Mouse (Mus musculus) forebrain, embryonic 12.5 days (tissue): ENCODE measurements around the gene Ramp3. TPM values are rescaled to one million over a fixed set of nuclear protein-coding genes. Genes with fewer than 3 reads are reported as not detected.
"Not testable (repeated sequence)": the region's sequence is repeated elsewhere in the genome, so short reads cannot be mapped to it uniquely, and the experiment has no call there.

Experiments
- ATAC-seq: fragments of 200-750 bp; cut with Nextera tagmentation; 2 replicates; pipeline ENCODE4 v1.8.0; 2017; ENCODE audit warnings: moderate TSS enrichment; ENCODE audit not compliant: low FRiP score
- H3K27ac ChIP-seq: fragments of 300-500 bp; sonication (generic); 2 replicates; pipeline ENCODE4 v1.5.1; 2016; ENCODE audit warnings: mild to moderate bottlenecking
- H3K27me3 ChIP-seq: fragments of 300-500 bp; sonication (generic); 2 replicates; pipeline ENCODE4 v1.6.1; 2016; ENCODE audit warnings: mild to moderate bottlenecking
- H3K36me3 ChIP-seq: fragments of 300-500 bp; sonication (generic); replicated peaks from 2 replicates; pipeline ENCODE4 v1.6.1; 2016; ENCODE audit warnings: mild to moderate bottlenecking
- H3K4me1 ChIP-seq: fragments of 300-500 bp; sonication (generic); 2 replicates; pipeline ENCODE4 v1.6.1; 2016
- H3K4me2 ChIP-seq: fragments of 300-500 bp; sonication (generic); 2 replicates; pipeline ENCODE4 v1.6.1; 2016; ENCODE audit warnings: mild to moderate bottlenecking, moderate library complexity
- H3K4me3 ChIP-seq: fragments of 300-500 bp; sonication (generic); replicated peaks from 2 replicates; pipeline ENCODE4 v1.5.1; 2016; ENCODE audit warnings: mild to moderate bottlenecking
- H3K9ac ChIP-seq: fragments of 300-500 bp; sonication (generic); 2 replicates; pipeline ENCODE4 v1.6.1; 2016; ENCODE audit warnings: mild to moderate bottlenecking
- H3K9me3 ChIP-seq: fragments of 300-500 bp; sonication (generic); 2 replicates; pipeline ENCODE4 v1.6.1; 2016
- WGBS: fragments of 180-500 bp; shearing (Covaris S2); methylation state at CpG from one replicate; pipeline ENCODE4 v1.1.7; 2016; 5-methylcytosine and 5-hydroxymethylcytosine counted together
- polyA plus RNA-seq: library from polyadenylated mRNA; unstranded; fragments of >200 nt; fragmentation: Nextera tagmentation; extraction: Ambion mirVana; gene quantifications from 2 replicates; pipeline ENCODE4 v1.2.1, GENCODE M21; 2016

Ramp3 gene
- polyA plus RNA-seq, 1 experiment from 2014 or later, result 2.5 TPM

DNA sequence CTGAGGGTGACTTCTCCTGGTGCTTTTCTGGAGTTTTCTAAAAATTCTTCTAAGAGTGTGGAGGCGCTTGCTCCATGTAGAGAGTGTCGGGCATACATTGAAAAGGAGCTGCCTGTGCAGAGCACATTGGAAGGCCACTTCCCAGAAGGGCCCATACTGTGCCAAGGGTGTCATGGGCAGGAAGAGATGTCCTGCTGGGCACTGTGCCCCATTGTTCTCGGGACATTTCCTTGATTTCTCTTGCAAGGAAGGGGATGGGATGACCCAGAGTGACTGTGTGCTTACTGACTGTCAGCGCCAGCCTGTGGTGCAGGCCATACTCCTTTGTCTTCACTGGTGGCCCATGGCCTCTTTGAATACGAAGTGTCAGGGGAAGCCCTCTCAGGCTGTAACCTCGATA, 19.2 kb upstream of the Ramp3 start:
- no peak overlapping the region for H3K27ac ChIP-seq
- no peaks in the 10 kb centered on the region for H3K9me3 ChIP-seq
- no peak overlapping the region for H3K4me2 ChIP-seq
- no peak overlapping the region for H3K4me3 ChIP-seq
- ATAC-seq, result no peak
- WGBS, result 77% methylated on average over 6 of the region's 6 CpGs
- H3K9ac ChIP-seq, result no peak overlapping the region
- no peaks in the 10 kb centered on the region for H3K36me3 ChIP-seq
- no peaks in the 10 kb centered on the region for H3K4me1 ChIP-seq
- no peaks in the 10 kb centered on the region for H3K27me3 ChIP-seq

DNA sequence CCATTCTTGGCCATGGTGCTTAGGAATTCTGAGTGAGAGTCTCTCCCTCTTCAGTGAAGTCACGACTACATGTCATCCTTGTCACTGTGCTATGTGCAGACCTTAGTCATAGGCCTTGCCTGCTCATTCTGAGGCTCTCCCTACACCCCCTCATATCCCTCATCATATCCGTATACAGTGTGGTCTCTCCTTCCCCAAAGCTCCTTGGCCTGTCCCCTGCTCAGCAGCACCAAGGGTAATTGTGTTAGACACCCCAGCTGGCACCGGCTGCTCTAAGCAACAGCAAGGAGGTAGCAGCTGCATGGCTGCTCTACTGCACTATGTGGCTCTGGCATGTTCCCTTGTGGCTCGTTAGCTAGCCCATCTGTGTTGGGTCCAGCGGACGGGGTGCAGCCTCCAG, 13.8 kb upstream of the Ramp3 start:
- Histone ChIP-seq H3K4me1 (no peaks in the 10 kb centered on the region), H3K4me3 (no peak overlapping the region), H3K9me3 (no peaks in the 10 kb centered on the region), H3K27me3 (no peaks in the 10 kb centered on the region), H3K27ac (no peak overlapping the region), H3K9ac (no peak overlapping the region), H3K4me2 (no peak overlapping the region), H3K36me3 (no peaks in the 10 kb centered on the region)
- no peak for ATAC-seq
- 71% methylated on average over 6 of the region's 6 CpGs for WGBS

GRCm38 (mm10) chr11:6647831-6648724, 10.2 kb upstream of the Ramp3 start:
- no peak overlapping the region for H3K27ac ChIP-seq
- no peak overlapping the region for H3K9ac ChIP-seq
- H3K9me3 ChIP-seq, result no peaks in the 10 kb centered on the region
- H3K4me1 ChIP-seq, result no peaks in the 10 kb centered on the region
- WGBS, result 61% methylated on average over 9 of the region's 9 CpGs
- H3K4me2 ChIP-seq, result no peak overlapping the region
- no peaks in the 10 kb centered on the region for H3K36me3 ChIP-seq
- ATAC-seq, result no peak
- H3K27me3 ChIP-seq, result no peaks in the 10 kb centered on the region
- H3K4me3 ChIP-seq, result no peak overlapping the region

- Histone ChIP-seq H3K27ac (no peak overlapping the region), H3K27me3 (peaks cover under 1% of the 10 kb centered on the region; the same call in 1 of the 2 replicates), H3K36me3 (no peaks in the 10 kb centered on the region), H3K4me1 (no peaks in the 10 kb centered on the region), H3K4me2 (no peak overlapping the region), H3K4me3 (no peak overlapping the region), H3K9ac (no peak overlapping the region), H3K9me3 (no peaks in the 10 kb centered on the region)
- ATAC-seq, result no peak
- WGBS, result 65% methylated on average over 7 of the region's 7 CpGs
These were observed 7.8 kb upstream of the Ramp3 start for GRCm38 (mm10) chr11:6650519-6650918.

DNA sequence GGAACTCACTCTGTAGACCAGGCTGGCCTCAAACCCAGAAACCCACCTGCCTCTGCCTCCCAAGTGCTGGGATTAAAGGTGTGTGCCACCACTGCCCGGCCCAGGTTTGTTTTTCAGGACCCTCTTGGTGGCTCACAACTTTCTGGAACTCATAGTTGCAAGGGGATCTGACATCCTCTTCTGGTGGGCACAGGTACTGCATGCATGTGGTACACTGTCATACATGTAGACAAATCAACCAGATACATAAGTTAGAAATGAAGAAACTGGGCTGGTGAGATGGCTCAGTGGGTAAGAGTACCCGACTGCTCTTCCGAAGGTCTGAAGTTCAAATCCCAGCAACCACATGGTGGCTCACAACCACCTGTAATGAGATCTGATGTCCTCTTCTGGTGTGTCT, 5.3 kb upstream of the Ramp3 start:
- H3K27ac ChIP-seq, H3K27me3 ChIP-seq, H3K4me1 ChIP-seq, H3K4me2 ChIP-seq, H3K36me3 ChIP-seq, H3K4me3 ChIP-seq, H3K9ac ChIP-seq, H3K9me3 ChIP-seq, ATAC-seq: not testable (repeated sequence)
- 82% methylated on average over 3 of the region's 3 CpGs for WGBS

GRCm38 (mm10) chr11:6654903-6655302, 3.4 kb upstream of the Ramp3 start:
- Histone ChIP-seq H3K36me3 (no peaks in the 10 kb centered on the region), H3K9me3 (no peaks in the 10 kb centered on the region), H3K4me1 (peaks cover 9% of the 10 kb centered on the region), H3K9ac (no peak overlapping the region), H3K4me2 (no peak overlapping the region), H3K27ac (no peak overlapping the region), H3K4me3 (no peak overlapping the region), H3K27me3 (peaks cover 15% of the 10 kb centered on the region)
- ATAC-seq, result peak; percentile 74
- WGBS, result 0% methylated on average over 2 of the region's 2 CpGs

GRCm38 (mm10) chr11:6661206-6661605, 2.9 kb downstream of the Ramp3 start:
- H3K9ac ChIP-seq, result no peak overlapping the region
- no peak overlapping the region for H3K4me3 ChIP-seq
- WGBS, result 72% methylated on average over 14 of the region's 14 CpGs
- no peak overlapping the region for H3K4me2 ChIP-seq
- H3K4me1 ChIP-seq, result peaks cover 9% of the 10 kb centered on the region
- H3K27me3 ChIP-seq, result peaks cover 16% of the 10 kb centered on the region
- H3K9me3 ChIP-seq, result no peaks in the 10 kb centered on the region
- no peaks in the 10 kb centered on the region for H3K36me3 ChIP-seq
- no peak for ATAC-seq
- no peak overlapping the region for H3K27ac ChIP-seq

DNA sequence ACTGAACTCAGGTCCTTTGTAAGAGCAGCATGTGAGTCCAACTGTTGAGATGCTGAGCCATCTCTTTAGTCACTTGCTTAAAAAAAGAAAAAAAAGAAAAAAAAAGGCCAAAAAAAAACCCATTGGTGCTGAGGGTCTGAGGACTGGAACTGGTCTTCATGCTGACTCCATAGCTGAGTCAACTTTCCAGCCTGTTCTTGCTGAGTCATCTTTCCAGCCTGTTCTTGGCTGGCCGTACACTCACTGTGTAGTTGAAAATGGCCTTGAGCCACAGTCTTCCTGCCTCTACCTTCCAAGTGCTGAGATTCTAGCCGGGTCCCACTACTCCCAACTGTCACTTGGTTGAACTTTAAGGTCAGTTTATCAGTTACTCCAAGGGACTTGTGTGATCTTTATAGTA, 8.3 kb downstream of the Ramp3 start:
- Histone ChIP-seq H3K9ac (no peak overlapping the region), H3K27me3 (no peaks in the 10 kb centered on the region), H3K4me1 (no peaks in the 10 kb centered on the region), H3K36me3 (no peaks in the 10 kb centered on the region), H3K27ac (no peak overlapping the region), H3K4me3 (no peak overlapping the region), H3K9me3 (no peaks in the 10 kb centered on the region), H3K4me2 (no peak overlapping the region)
- 91% methylated on average over 2 of the region's 2 CpGs for WGBS
- ATAC-seq, result no peak

DNA sequence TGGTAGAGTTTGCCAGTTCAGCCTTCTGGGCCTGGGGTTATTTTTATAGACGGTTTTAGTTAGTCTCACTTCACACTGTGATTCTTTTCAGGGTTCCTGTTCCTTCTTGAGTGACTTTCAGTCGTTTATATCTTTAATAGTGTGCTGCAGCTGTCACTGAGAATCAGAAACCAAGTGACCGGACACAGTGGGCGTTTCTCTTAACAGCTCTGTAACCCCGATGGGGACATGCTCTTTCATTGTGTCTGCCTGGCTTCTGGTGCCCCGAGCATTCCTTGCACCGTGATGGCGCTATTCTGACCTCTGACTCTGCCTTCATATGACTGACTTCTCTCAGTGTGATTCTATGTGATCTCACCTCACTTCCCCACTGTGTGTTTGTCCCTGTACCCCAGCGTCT, 10.7 kb downstream of the Ramp3 start:
- 0 out of 2 replicates have a peak, but pooled peaks cover 3% of the 10 kb centered on the region for H3K27me3 ChIP-seq

DNA sequence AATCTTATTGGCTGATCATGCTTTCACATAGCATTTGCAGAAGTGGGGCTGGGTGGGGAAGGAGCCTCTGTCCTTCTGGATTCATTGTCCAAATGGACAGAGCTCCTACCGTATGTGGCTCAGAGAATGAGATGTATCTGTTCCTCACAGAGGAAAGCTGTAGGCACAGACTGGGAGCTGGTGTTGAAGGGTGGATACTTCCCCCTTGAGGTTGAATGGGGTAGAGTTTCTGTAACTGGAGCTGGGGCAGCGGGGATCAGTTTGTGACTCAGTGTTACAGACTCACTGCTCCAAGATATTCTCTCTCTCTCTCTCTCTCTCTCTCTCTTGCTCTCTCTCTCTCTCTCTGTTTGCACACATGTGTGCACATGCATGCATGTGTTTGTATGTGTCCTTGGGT, 11.7 kb downstream of the Ramp3 start:
- no peak overlapping the region for H3K4me2 ChIP-seq
- no peaks in the 10 kb centered on the region for H3K4me1 ChIP-seq
- no peaks in the 10 kb centered on the region for H3K9me3 ChIP-seq
- no peaks in the 10 kb centered on the region for H3K36me3 ChIP-seq
- 53% methylated on average over 2 of the region's 2 CpGs for WGBS
- no peak overlapping the region for H3K4me3 ChIP-seq
- ATAC-seq, result no peak
- 0 out of 2 replicates have a peak, but pooled peaks cover 3% of the 10 kb centered on the region for H3K27me3 ChIP-seq
- no peak overlapping the region for H3K27ac ChIP-seq
- no peak overlapping the region for H3K9ac ChIP-seq

More for the DNA sequence above, 10.7 kb downstream of the Ramp3 start:
- H3K9me3 ChIP-seq, result no peaks in the 10 kb centered on the region
- ATAC-seq, result no peak
- H3K4me3 ChIP-seq, result no peak overlapping the region
- H3K27ac ChIP-seq, result no peak overlapping the region
- no peak overlapping the region for H3K4me2 ChIP-seq
- 28% methylated on average over 9 of the region's 9 CpGs for WGBS
- H3K36me3 ChIP-seq, result no peaks in the 10 kb centered on the region
- no peak overlapping the region for H3K9ac ChIP-seq
- no peaks in the 10 kb centered on the region for H3K4me1 ChIP-seq

DNA sequence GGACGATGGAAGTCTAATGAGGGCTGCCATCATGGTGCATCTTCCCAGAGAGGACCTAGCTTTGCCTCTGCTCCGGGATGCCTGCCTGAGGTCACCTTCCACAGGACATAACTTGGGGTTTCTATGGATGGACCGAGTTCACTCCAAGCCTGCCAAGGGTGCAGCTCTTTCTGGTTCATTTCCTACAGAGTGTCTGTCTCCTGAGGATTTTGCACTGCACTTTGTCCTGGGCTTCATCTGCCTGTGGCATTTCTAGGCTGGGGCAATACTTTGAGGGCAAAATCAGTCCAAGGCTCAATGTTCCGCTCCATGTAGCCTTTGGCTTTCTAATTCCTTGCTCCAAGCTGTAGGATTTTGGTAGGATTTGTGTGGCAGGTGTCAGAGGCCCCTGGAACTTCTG, 12.5 kb downstream of the Ramp3 start:
- no peaks in the 10 kb centered on the region for H3K9me3 ChIP-seq

DNA sequence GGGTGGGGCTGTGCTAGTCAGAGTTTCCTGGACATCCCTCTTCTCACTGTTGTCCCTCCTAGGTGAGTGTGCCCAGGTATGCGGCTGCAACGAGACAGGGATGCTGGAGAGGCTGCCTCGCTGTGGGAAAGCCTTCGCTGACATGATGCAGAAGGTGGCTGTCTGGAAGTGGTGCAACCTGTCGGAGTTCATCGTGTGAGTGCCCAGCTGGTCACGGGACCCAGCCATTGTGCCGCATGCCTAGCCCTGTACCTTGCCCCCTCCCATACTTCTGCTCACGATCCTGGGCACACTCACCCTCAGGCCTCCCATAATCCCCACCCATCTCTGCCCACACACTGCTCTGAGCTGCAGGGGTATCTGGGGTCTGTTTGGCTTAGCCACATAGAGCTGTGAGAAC, 16.4 kb downstream of the Ramp3 start:
- ATAC-seq, result no peak
- no peak overlapping the region for H3K4me3 ChIP-seq

More for the DNA sequence above, 12.5 kb downstream of the Ramp3 start:
- H3K27ac ChIP-seq, result no peak overlapping the region
- H3K27me3 ChIP-seq, result 0 out of 2 replicates have a peak, but pooled peaks cover 3% of the 10 kb centered on the region
- no peak for ATAC-seq
- WGBS, result 91% methylated on average over 4 of the region's 4 CpGs
- H3K4me3 ChIP-seq, result no peak overlapping the region
- no peaks in the 10 kb centered on the region for H3K36me3 ChIP-seq
- no peaks in the 10 kb centered on the region for H3K4me1 ChIP-seq
- H3K9ac ChIP-seq, result no peak overlapping the region
- H3K4me2 ChIP-seq, result no peak overlapping the region

GRCm38 (mm10) chr11:6675402-6675801, 17.1 kb downstream of the Ramp3 start:
- WGBS, result 77% methylated on average over 7 of the region's 7 CpGs
- no peak for ATAC-seq
- Histone ChIP-seq H3K27me3 (0 out of 2 replicates have a peak, but pooled peaks cover 6% of the 10 kb centered on the region), H3K4me1 (peaks cover 1% of the 10 kb centered on the region; the same call in 1 of the 2 replicates), H3K27ac (no peak overlapping the region), H3K36me3 (no peaks in the 10 kb centered on the region), H3K9ac (no peak overlapping the region), H3K9me3 (no peaks in the 10 kb centered on the region), H3K4me3 (no peak overlapping the region), H3K4me2 (no peak overlapping the region)

More for the DNA sequence above, 16.4 kb downstream of the Ramp3 start:
- Histone ChIP-seq H3K4me2 (no peak overlapping the region), H3K27ac (no peak overlapping the region), H3K27me3 (0 out of 2 replicates have a peak, but pooled peaks cover 6% of the 10 kb centered on the region), H3K4me1 (no peaks in the 10 kb centered on the region), H3K36me3 (no peaks in the 10 kb centered on the region), H3K9me3 (no peaks in the 10 kb centered on the region), H3K9ac (no peak overlapping the region)
- 92% methylated on average over 9 of the region's 9 CpGs for WGBS
